Comparison of ENCODE assay signal across 12 mouse cellular contexts in the genomic region with DNA sequence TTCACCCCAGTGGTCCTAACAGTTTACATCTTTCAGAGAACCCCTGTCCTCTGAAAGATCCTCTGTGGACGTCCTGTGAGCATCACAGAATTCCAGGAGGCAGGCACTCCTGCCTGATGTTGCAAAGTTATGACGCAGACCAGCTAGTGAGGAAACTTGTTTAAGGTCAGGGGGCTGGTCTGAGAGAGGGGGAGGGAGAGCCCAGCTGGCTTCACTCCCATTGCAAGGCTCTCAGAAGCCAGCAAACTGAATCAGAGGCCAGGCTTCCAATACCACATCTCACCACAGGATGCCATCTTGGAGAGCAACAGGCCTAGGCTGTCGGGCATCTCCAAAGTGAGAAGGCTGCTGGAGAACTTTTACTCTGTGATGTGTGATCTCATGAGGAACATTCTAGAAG.
A peak's percentile ranks its signal among the peaks of the same experiment; 100 is the strongest.
DNase-seq lines count a peak whose midpoint lies in the region; ATAC-seq and TF ChIP-seq lines count a peak whose summit lies in the region.
"Had no signal": no experiment of that assay in that cellular context is flagged by ENCODE, and none has a peak within 500 bp of the region (broad histone marks: within the 10 kb centered on the region; RNA-seq: fewer than 3 reads in every experiment).

No protein-coding gene starts in this region.

- H3K27me3 ChIP-seq in forebrain, embryonic 12.5 days: no peaks in the 10 kb centered on the region
- no peaks in the 10 kb centered on the region for H3K27me3 ChIP-seq in stomach, postnatal 0 days (ENCODE audit: control insufficient read depth, insufficient read depth, low read length)

- 73% methylated on average over 3 of the region's 3 CpGs for WGBS in forebrain, embryonic 12.5 days
- WGBS in stomach, postnatal 0 days: 48% methylated on average over 3 of the region's 3 CpGs

- peak; percentile 14; the same call in 1 of the 2 replicates for TF ChIP-seq CTCF in stomach, postnatal 0 days (IDR thresholded peaks at IDR 0.05; ENCODE audit: low read depth)

- H3K9ac ChIP-seq in forebrain, embryonic 12.5 days: no peak overlapping the region
- no peak overlapping the region for H3K9ac ChIP-seq in stomach, postnatal 0 days (ENCODE audit: low read length)

- no peak for ATAC-seq in cerebellum, adult (ENCODE audit: insufficient number of reproducible peaks, low FRiP score, low TSS enrichment)
- no peak for ATAC-seq in forebrain, embryonic 12.5 days (ENCODE audit: low FRiP score)
- ATAC-seq in stomach, postnatal 0 days (ENCODE audit: low FRiP score, low TSS enrichment): no peak

- TF ChIP-seq EP300 in stomach, postnatal 0 days (optimal IDR thresholded peaks at IDR 0.05): no peak

- H3K36me3 ChIP-seq in forebrain, embryonic 12.5 days (replicated peaks): no peaks in the 10 kb centered on the region
- H3K36me3 ChIP-seq in stomach, postnatal 0 days (ENCODE audit: control insufficient read depth, insufficient read depth, low read length): no peaks in the 10 kb centered on the region

- peak; percentile 44 to 45 for DNase-seq in cerebellum, postnatal 10 days
- peak; percentile 25 for DNase-seq in lung, postnatal 10 days
- DNase-seq in lung, postnatal 36 days: no peak
- DNase-seq in stomach, postnatal 0 days (ENCODE audit: low spot score): no peak
- DNase-seq in urinary bladder, postnatal 14 days (ENCODE audit: low spot score): no peak
- no peak for DNase-seq in left cerebral cortex, adult 18-20 months (ENCODE audit: low spot score in 2 of 2)
- DNase-seq: B cell, adult 2 months; heart, postnatal 4 days; kidney, postnatal 25 days had no signal

- H3K4me3 ChIP-seq in forebrain, embryonic 12.5 days (replicated peaks): no peak overlapping the region
- H3K4me3 ChIP-seq in stomach, postnatal 0 days (ENCODE audit: low read depth, low read length): no peak overlapping the region

- H3K27ac ChIP-seq in forebrain, embryonic 12.5 days: peak overlapping the region; percentile 87
- H3K27ac ChIP-seq in stomach, postnatal 0 days (replicated peaks): no peak overlapping the region
- H3K27ac ChIP-seq: macrophage had no signal

- H3K9me3 ChIP-seq in forebrain, embryonic 12.5 days: no peaks in the 10 kb centered on the region
- H3K9me3 ChIP-seq in stomach, postnatal 0 days (ENCODE audit: control insufficient read depth, low read length): no peaks in the 10 kb centered on the region

- no peak overlapping the region for H3K4me2 ChIP-seq in forebrain, embryonic 12.5 days
- no peak overlapping the region for H3K4me2 ChIP-seq in stomach, postnatal 0 days (replicated peaks; ENCODE audit: low read depth)

- H3K4me1 ChIP-seq in forebrain, embryonic 12.5 days: peaks cover 34% of the 10 kb centered on the region
- H3K4me1 ChIP-seq in stomach, postnatal 0 days (replicated peaks; ENCODE audit: control insufficient read depth, insufficient read depth): no peaks in the 10 kb centered on the region

Comparison
In these comparisons a context has a peak if more than half of its experiments do, and no peak if none do; other contexts are left out.
1. DNase-seq: peak in cerebellum, postnatal 10 days (2 of 2) and lung, postnatal 10 days (single experiment); none in lung, postnatal 36 days (single experiment), stomach, postnatal 0 days (single experiment), urinary bladder, postnatal 14 days (single experiment) and left cerebral cortex, adult 18-20 months (0 of 2).